Mouse (Mus musculus) heart, embryonic 14.5 days (tissue): ENCODE results near the gene Tex52. TPM values are rescaled to one million over a fixed set of nuclear protein-coding genes. Genes with fewer than 3 reads are reported as not detected.

Experiments
- ATAC-seq: fragments of 200-750 bp; cut with Nextera tagmentation; 2 replicates; pipeline ENCODE4 v1.8.0; 2017; ENCODE audit warnings: low read depth, moderate TSS enrichment; ENCODE audit not compliant: insufficient number of reproducible peaks, insufficient read depth, low FRiP score
- H3K27ac ChIP-seq, 2 experiments: fragments of 200-500 bp in 1 of 2; fragments of 300-500 bp in 1 of 2; sonication (generic) in 1 of 2; replicated peaks in 1 of 2; 2 replicates each; pipeline ENCODE4 v1.5.1; 2012 to 2014; ENCODE audit warnings: low read depth in 2 of 2, low read length in 2 of 2, control low read depth in 1 of 2, mild to moderate bottlenecking in 1 of 2, mixed read lengths in 1 of 2; ENCODE audit not compliant: control insufficient read depth in 1 of 2, insufficient read depth in 1 of 2
- H3K27me3 ChIP-seq: fragments of 300-500 bp; sonication (generic); 2 replicates; pipeline ENCODE4 v1.6.1; 2014; ENCODE audit warnings: mild to moderate bottlenecking, low read length, control low read depth; ENCODE audit not compliant: control insufficient read depth, insufficient read depth
- H3K36me3 ChIP-seq: fragments of 300-500 bp; sonication (generic); 2 replicates; pipeline ENCODE4 v1.6.1; 2014; ENCODE audit warnings: mild to moderate bottlenecking, control low read depth, low read length, mixed read lengths; ENCODE audit not compliant: control insufficient read depth, insufficient read depth
- H3K4me1 ChIP-seq, 2 experiments: fragments of 200-500 bp in 1 of 2; fragments of 300-500 bp in 1 of 2; sonication (generic) in 1 of 2; 2 replicates each; pipeline ENCODE4 v1.6.1; 2012 to 2014; ENCODE audit warnings: low read length in 2 of 2, control low read depth in 1 of 2, mixed read lengths in 1 of 2; ENCODE audit not compliant: control insufficient read depth in 2 of 2, insufficient read depth in 2 of 2
- H3K4me2 ChIP-seq: fragments of 300-500 bp; sonication (generic); 2 replicates; pipeline ENCODE4 v1.6.1; 2014; ENCODE audit warnings: mild to moderate bottlenecking, low read length
- H3K4me3 ChIP-seq, 2 experiments: fragments of 200-500 bp in 1 of 2; fragments of 300-500 bp in 1 of 2; sonication (generic) in 1 of 2; 2 replicates each; pipeline ENCODE4 v1.5.1; 2012 to 2014; ENCODE audit warnings: low read length in 2 of 2, mild to moderate bottlenecking in 2 of 2, control low read depth in 1 of 2, low read depth in 1 of 2, moderate library complexity in 1 of 2; ENCODE audit not compliant: control insufficient read depth in 1 of 2, insufficient read depth in 1 of 2
- H3K9ac ChIP-seq: fragments of 300-500 bp; sonication (generic); 2 replicates; pipeline ENCODE4 v1.6.1; 2014; ENCODE audit warnings: mild to moderate bottlenecking, low read length
- H3K9me3 ChIP-seq: fragments of 300-500 bp; sonication (generic); 2 replicates; pipeline ENCODE4 v1.6.1; 2016; ENCODE audit warnings: low read length, control low read depth; ENCODE audit not compliant: control insufficient read depth
- WGBS: fragments of 180-500 bp; shearing (Covaris S2); extraction: QIAGEN DNeasy Blood & Tissue Kit; methylation state at CpG from one replicate; pipeline ENCODE4 v1.1.7; 2014; 5-methylcytosine and 5-hydroxymethylcytosine counted together
- polyA plus RNA-seq: library from polyadenylated mRNA; unstranded; fragments of >200 nt; fragmentation: Nextera tagmentation; extraction: Ambion mirVana; gene quantifications from 2 replicates; pipeline ENCODE4 v1.2.1, GENCODE M21; 2014

Tex52 gene
- polyA plus RNA-seq, 1 experiment from 2014 or later, result 0.15 TPM

- Histone ChIP-seq H3K4me3 (no peak overlapping the region), H3K9me3 (no peaks in the 10 kb centered on the region), H3K4me1 (peaks cover 7 to 18% of the 10 kb centered on the region in 2 experiments), H3K4me2 (no peak overlapping the region), H3K9ac (no peak overlapping the region), H3K36me3 (peaks cover 72% of the 10 kb centered on the region), H3K27me3 (no peaks in the 10 kb centered on the region), H3K27ac (no peak overlapping the region)
- no peak for ATAC-seq
- WGBS, result 69% methylated on average over 6 of the region's 6 CpGs
Observed at GRCm38 (mm10) chr6:128429826-128430225, 54.6 kb downstream of the Tex52 start.

- Histone ChIP-seq H3K36me3 (peaks cover 88% of the 10 kb centered on the region), H3K9ac (no peak overlapping the region), H3K4me2 (no peak overlapping the region), H3K27ac (no peak overlapping the region), H3K27me3 (no peaks in the 10 kb centered on the region), H3K4me1 (peaks cover 22 to 39% of the 10 kb centered on the region in 2 experiments), H3K4me3 (no peak overlapping the region), H3K9me3 (no peaks in the 10 kb centered on the region)
- WGBS, result 62% methylated on average over 13 of the region's 13 CpGs
- ATAC-seq, result no peak
Observed at GRCm38 (mm10) chr6:128432356-128432915, 57.2 kb downstream of the Tex52 start.

- Histone ChIP-seq H3K4me1 (peaks cover 22 to 39% of the 10 kb centered on the region in 2 experiments), H3K4me3 (no peak overlapping the region), H3K4me2 (no peak overlapping the region), H3K36me3 (peaks cover 79% of the 10 kb centered on the region), H3K9me3 (no peaks in the 10 kb centered on the region), H3K27me3 (no peaks in the 10 kb centered on the region), H3K27ac (no peak overlapping the region), H3K9ac (no peak overlapping the region)
- WGBS, result 89% methylated on average over 13 of the region's 13 CpGs
- ATAC-seq, result no peak
Observed at GRCm38 (mm10) chr6:128433566-128433965, 58.3 kb downstream of the Tex52 start.

Other genes with a start within 250 kb of the Tex52 start
- gene Tspan9, start 231.9 kb upstream of the Tex52 start, polyA plus RNA-seq, result 142 and 143 TPM in 2 replicates
- 1.2 and 2.5 TPM in 2 replicates for gene Tead4, start 74.6 kb upstream of the Tex52 start, polyA plus RNA-seq
- 10.2 and 11.0 TPM in 2 replicates for gene Tulp3, start 19.6 kb upstream of the Tex52 start, polyA plus RNA-seq
- gene Rhno1, start 12.5 kb upstream of the Tex52 start, polyA plus RNA-seq, result 79.2 and 79.6 TPM in 2 replicates
- gene Foxm1, start 12.5 kb upstream of the Tex52 start, polyA plus RNA-seq, result 23.8 and 25.0 TPM in 2 replicates
- gene Gm44596, start within 50 bp of the Tex52 start, polyA plus RNA-seq, result not detected in 2 replicates
- gene Nrip2, start 23.8 kb downstream of the Tex52 start, polyA plus RNA-seq, result 2.1 and 2.5 TPM in 2 replicates
- gene Itfg2, start 49.5 kb downstream of the Tex52 start, polyA plus RNA-seq, result 28.4 and 28.6 TPM in 2 replicates
- 220 and 251 TPM in 2 replicates for gene Fkbp4, start 63.2 kb downstream of the Tex52 start, polyA plus RNA-seq
- gene Pzp, start 151.3 kb downstream of the Tex52 start, polyA plus RNA-seq, result 0.43 and 0.77 TPM in 2 replicates
- 0.16 and 0.47 TPM in 2 replicates for gene A2ml1, start 206.2 kb downstream of the Tex52 start, polyA plus RNA-seq
- not detected in 2 replicates for gene Klrb1a, start 248.1 kb downstream of the Tex52 start, polyA plus RNA-seq